Mouse (Mus musculus): ENCODE data around the gene Nlgn1. TPM values are rescaled to one million over a fixed set of nuclear protein-coding genes. Genes with fewer than 3 reads are reported as not detected.

Gene Nlgn1
- polyA plus RNA-seq, 1 experiment: not detected

DNA sequence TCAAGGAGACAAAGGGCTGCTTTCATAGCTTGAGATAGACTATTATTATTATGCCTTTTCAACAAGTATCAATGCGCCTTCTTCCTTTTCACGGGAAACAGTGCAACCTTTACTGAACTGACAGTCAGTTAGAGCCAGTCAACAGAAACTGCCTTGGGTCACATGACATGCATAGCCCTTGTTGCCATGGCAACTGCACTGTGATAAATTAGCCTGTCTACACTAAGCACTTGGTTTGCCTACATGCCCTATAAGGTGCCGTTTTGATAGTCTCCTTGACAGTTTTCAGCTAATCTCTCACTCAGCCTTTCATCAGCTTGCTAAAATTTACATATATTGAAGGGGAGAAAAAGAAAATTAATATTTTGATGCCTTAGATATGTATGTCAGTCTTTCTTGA lies 524.7 kb downstream of the Nlgn1 start:
- TF ChIP-seq TCF12 (IDR thresholded peaks at IDR 0.05; ENCODE audit: insufficient read depth, poor library complexity, severe bottlenecking) (no peak), USF1 (IDR thresholded peaks at IDR 0.05; ENCODE audit: low read depth) (no peak), POLR2AphosphoS2 (IDR thresholded peaks at IDR 0.05; ENCODE audit: insufficient read length, low read depth) (no peak), POLR2A (IDR thresholded peaks at IDR 0.05; ENCODE audit: insufficient read length, low read depth) (no peak), REST (IDR thresholded peaks at IDR 0.05; ENCODE audit: insufficient read depth, insufficient read length) (no peak), MYOG (IDR thresholded peaks at IDR 0.05; ENCODE audit: control insufficient read depth in 1 of 3, insufficient read depth in 1 of 3, insufficient read length in 2 of 3, low read depth in 2 of 3) (no peak), MYOD1 (IDR thresholded peaks at IDR 0.05; ENCODE audit: control insufficient read depth in 1 of 3, insufficient read length in 2 of 3, low read depth in 2 of 3) (no peak), E2F4 (IDR thresholded peaks at IDR 0.05; ENCODE audit: insufficient read depth) (no peak), CEBPB (IDR thresholded peaks at IDR 0.05; ENCODE audit: insufficient read depth, poor library complexity, severe bottlenecking) (no peak)
- Histone ChIP-seq H3K4me2 (ENCODE audit: low read depth) (no peak overlapping the region), H3K27me3 (ENCODE audit: control insufficient read depth, insufficient read depth, insufficient read length) (no peaks in the 10 kb centered on the region), H3K36me3 (ENCODE audit: control insufficient read depth, insufficient read depth) (no peaks in the 10 kb centered on the region), H3K79me2 (ENCODE audit: control insufficient read depth, insufficient read depth) (no peaks in the 10 kb centered on the region), H3K4me3 (no peak overlapping the region), H3ac (ENCODE audit: control insufficient read depth, insufficient read length) (no peak overlapping the region)

DNA sequence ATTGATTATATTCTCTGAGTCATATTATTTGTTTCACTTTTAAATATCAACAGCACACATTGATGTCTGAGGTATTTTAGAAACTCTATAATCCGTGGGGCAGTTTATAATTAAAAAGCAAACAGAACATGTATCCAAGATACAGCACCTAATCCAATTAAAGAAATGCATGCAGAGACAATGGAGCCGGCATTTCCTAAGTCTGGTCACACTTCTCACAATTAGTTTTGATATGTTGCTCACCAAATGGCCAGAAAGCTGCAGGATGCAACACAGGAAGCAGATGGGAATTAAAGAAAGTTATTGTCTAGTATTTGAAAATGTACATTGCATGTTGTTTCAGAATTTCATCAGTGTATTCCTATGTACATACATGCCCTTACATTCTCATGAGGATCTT lies 550.6 kb downstream of the Nlgn1 start:
- no peaks in the 10 kb centered on the region for H3K27me3 ChIP-seq (ENCODE audit: control insufficient read depth, insufficient read depth, insufficient read length)
- H3K4me3 ChIP-seq: no peak overlapping the region
- TF ChIP-seq SRF (IDR thresholded peaks at IDR 0.05; ENCODE audit: control insufficient read depth, insufficient read length, low read depth) (no peak), USF1 (IDR thresholded peaks at IDR 0.05; ENCODE audit: low read depth) (no peak), CEBPB (IDR thresholded peaks at IDR 0.05; ENCODE audit: insufficient read depth, poor library complexity, severe bottlenecking) (no peak), REST (IDR thresholded peaks at IDR 0.05; ENCODE audit: insufficient read depth, insufficient read length) (no peak), MAX (IDR thresholded peaks at IDR 0.05; ENCODE audit: low read depth) (no peak), POLR2A (IDR thresholded peaks at IDR 0.05; ENCODE audit: insufficient read length, low read depth) (no peak)

DNA sequence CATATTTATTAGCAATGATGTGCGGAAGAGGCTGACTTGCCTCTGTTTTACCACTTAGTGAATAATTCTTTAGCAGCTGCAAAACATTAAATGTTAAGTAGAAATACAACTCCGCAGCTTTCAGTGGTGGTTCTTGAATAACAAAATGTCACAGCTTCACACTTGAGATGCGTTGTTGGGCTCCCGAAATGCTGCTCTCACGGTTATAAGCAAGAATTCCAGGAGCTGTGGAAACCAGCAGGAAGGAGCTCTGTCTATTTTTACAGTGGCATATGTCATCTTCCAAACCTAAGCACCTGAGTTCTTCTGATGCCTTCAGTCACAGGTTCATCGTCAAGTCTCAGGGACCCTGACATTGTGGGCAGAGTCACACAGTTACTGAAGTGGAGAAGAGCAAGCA lies 556.8 kb downstream of the Nlgn1 start:
- Histone ChIP-seq H3ac (ENCODE audit: control insufficient read depth, insufficient read length) (no peak overlapping the region), H3K4me2 (ENCODE audit: low read depth) (no peak overlapping the region), H3K4me3 (no peak overlapping the region), H3K27me3 (ENCODE audit: control insufficient read depth, insufficient read depth, insufficient read length) (no peaks in the 10 kb centered on the region), H3K36me3 (ENCODE audit: control insufficient read depth, insufficient read depth) (no peaks in the 10 kb centered on the region), H3K79me2 (ENCODE audit: control insufficient read depth, insufficient read depth) (no peaks in the 10 kb centered on the region)
- TF ChIP-seq USF1 (IDR thresholded peaks at IDR 0.05; ENCODE audit: low read depth): no peak
- no peak for TF ChIP-seq MAX (IDR thresholded peaks at IDR 0.05; ENCODE audit: low read depth)
- TF ChIP-seq SRF (IDR thresholded peaks at IDR 0.05; ENCODE audit: control insufficient read depth, insufficient read length, low read depth): no peak
- TF ChIP-seq MYOD1 (IDR thresholded peaks at IDR 0.05; ENCODE audit: control insufficient read depth in 1 of 3, insufficient read length in 2 of 3, low read depth in 2 of 3): no peak
- TF ChIP-seq POLR2A (IDR thresholded peaks at IDR 0.05; ENCODE audit: insufficient read length, low read depth): no peak
- no peak for TF ChIP-seq REST (IDR thresholded peaks at IDR 0.05; ENCODE audit: insufficient read depth, insufficient read length)
- no peak for TF ChIP-seq CEBPB (IDR thresholded peaks at IDR 0.05; ENCODE audit: insufficient read depth, poor library complexity, severe bottlenecking)
- TF ChIP-seq E2F4 (IDR thresholded peaks at IDR 0.05; ENCODE audit: insufficient read depth): no peak
- no peak for TF ChIP-seq POLR2AphosphoS2 (IDR thresholded peaks at IDR 0.05; ENCODE audit: insufficient read length, low read depth)
- TF ChIP-seq MYOG (IDR thresholded peaks at IDR 0.05; ENCODE audit: control insufficient read depth in 1 of 3, insufficient read depth in 1 of 3, insufficient read length in 2 of 3, low read depth in 2 of 3): no peak
- no peak for TF ChIP-seq TCF12 (IDR thresholded peaks at IDR 0.05; ENCODE audit: insufficient read depth, poor library complexity, severe bottlenecking)
- no peak for TF ChIP-seq TCF3 (IDR thresholded peaks at IDR 0.05; ENCODE audit: insufficient read length, low read depth)

More for the DNA sequence above, 550.6 kb downstream of the Nlgn1 start:
- Histone ChIP-seq H3K36me3 (ENCODE audit: control insufficient read depth, insufficient read depth) (no peaks in the 10 kb centered on the region), H3ac (ENCODE audit: control insufficient read depth, insufficient read length) (no peak overlapping the region), H3K79me2 (ENCODE audit: control insufficient read depth, insufficient read depth) (no peaks in the 10 kb centered on the region), H3K4me2 (ENCODE audit: low read depth) (no peak overlapping the region)

DNA sequence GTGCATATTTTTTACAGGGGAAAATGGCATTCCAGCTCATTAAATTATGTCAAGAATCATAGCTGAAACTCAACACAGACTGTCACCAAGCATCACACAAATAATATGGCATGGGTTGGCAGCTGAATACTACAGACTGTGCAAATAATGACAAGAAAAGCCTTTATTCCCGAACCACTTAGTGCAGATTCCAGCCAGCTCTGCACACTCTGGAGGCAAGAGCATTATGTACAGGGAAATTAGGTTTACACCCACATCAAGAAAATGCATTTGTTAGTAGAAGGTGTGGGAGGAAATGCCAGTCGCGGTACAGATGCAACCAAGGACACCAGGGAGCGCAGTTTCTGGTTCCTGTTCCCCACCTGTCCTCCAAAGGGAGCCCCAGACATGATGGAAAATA lies 558.4 kb downstream of the Nlgn1 start:
- no peak overlapping the region for H3ac ChIP-seq (ENCODE audit: control insufficient read depth, insufficient read length)
- H3K79me2 ChIP-seq (ENCODE audit: control insufficient read depth, insufficient read depth): no peaks in the 10 kb centered on the region
- TF ChIP-seq E2F4 (IDR thresholded peaks at IDR 0.05; ENCODE audit: insufficient read depth): no peak
- no peak for TF ChIP-seq SRF (IDR thresholded peaks at IDR 0.05; ENCODE audit: control insufficient read depth, insufficient read length, low read depth)
- no peak for TF ChIP-seq MYOG (IDR thresholded peaks at IDR 0.05; ENCODE audit: control insufficient read depth in 1 of 3, insufficient read depth in 1 of 3, insufficient read length in 2 of 3, low read depth in 2 of 3)
- no peak for TF ChIP-seq USF1 (IDR thresholded peaks at IDR 0.05; ENCODE audit: low read depth)
- TF ChIP-seq POLR2AphosphoS2 (IDR thresholded peaks at IDR 0.05; ENCODE audit: insufficient read length, low read depth): no peak
- no peak for TF ChIP-seq MAX (IDR thresholded peaks at IDR 0.05; ENCODE audit: low read depth)
- TF ChIP-seq POLR2A (IDR thresholded peaks at IDR 0.05; ENCODE audit: insufficient read length, low read depth): no peak
- H3K27me3 ChIP-seq (ENCODE audit: control insufficient read depth, insufficient read depth, insufficient read length): no peaks in the 10 kb centered on the region
- no peaks in the 10 kb centered on the region for H3K36me3 ChIP-seq (ENCODE audit: control insufficient read depth, insufficient read depth)
- H3K4me2 ChIP-seq (ENCODE audit: low read depth): no peak overlapping the region
- no peak overlapping the region for H3K4me3 ChIP-seq

DNA sequence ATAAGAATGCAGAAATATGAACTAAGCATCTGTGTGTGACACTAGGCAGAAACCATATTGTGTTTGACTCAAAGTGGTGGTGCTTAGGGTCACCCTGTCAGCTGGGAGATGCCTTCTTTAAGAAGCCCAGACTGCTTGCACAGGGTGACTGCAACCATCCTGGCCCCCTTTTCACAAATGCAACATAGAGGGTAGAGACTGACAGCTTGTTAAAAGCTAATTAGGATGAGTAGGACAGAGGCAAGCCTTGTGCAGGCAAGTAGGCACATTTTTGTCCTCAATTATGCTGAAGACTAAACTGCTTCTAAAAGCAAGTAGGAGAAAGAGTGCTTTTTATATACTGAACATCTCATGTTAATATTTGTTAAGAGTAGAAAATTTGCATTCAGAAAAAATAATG lies 558.8 kb downstream of the Nlgn1 start:
- Histone ChIP-seq H3K4me3 (no peak overlapping the region), H3K27me3 (ENCODE audit: control insufficient read depth, insufficient read depth, insufficient read length) (no peaks in the 10 kb centered on the region), H3ac (ENCODE audit: control insufficient read depth, insufficient read length) (no peak overlapping the region), H3K36me3 (ENCODE audit: control insufficient read depth, insufficient read depth) (no peaks in the 10 kb centered on the region), H3K4me2 (ENCODE audit: low read depth) (no peak overlapping the region), H3K79me2 (ENCODE audit: control insufficient read depth, insufficient read depth) (no peaks in the 10 kb centered on the region)
- TF ChIP-seq TCF12 (IDR thresholded peaks at IDR 0.05; ENCODE audit: insufficient read depth, poor library complexity, severe bottlenecking) (no peak), E2F4 (IDR thresholded peaks at IDR 0.05; ENCODE audit: insufficient read depth) (no peak), MAX (IDR thresholded peaks at IDR 0.05; ENCODE audit: low read depth) (no peak), SRF (IDR thresholded peaks at IDR 0.05; ENCODE audit: control insufficient read depth, insufficient read length, low read depth) (no peak), CEBPB (IDR thresholded peaks at IDR 0.05; ENCODE audit: insufficient read depth, poor library complexity, severe bottlenecking) (no peak), MYOG (IDR thresholded peaks at IDR 0.05; ENCODE audit: control insufficient read depth in 1 of 3, insufficient read depth in 1 of 3, insufficient read length in 2 of 3, low read depth in 2 of 3) (no peak), REST (IDR thresholded peaks at IDR 0.05; ENCODE audit: insufficient read depth, insufficient read length) (no peak), TCF3 (IDR thresholded peaks at IDR 0.05; ENCODE audit: insufficient read length, low read depth) (no peak), MYOD1 (IDR thresholded peaks at IDR 0.05; ENCODE audit: control insufficient read depth in 1 of 3, insufficient read length in 2 of 3, low read depth in 2 of 3) (no peak), USF1 (IDR thresholded peaks at IDR 0.05; ENCODE audit: low read depth) (no peak), POLR2AphosphoS2 (IDR thresholded peaks at IDR 0.05; ENCODE audit: insufficient read length, low read depth) (no peak), POLR2A (IDR thresholded peaks at IDR 0.05; ENCODE audit: insufficient read length, low read depth) (no peak)
